Mouse (Mus musculus) kidney, embryonic 15.5 days (tissue): ENCODE measurements around the gene Ero1l. TPM values are rescaled to one million over a fixed set of nuclear protein-coding genes. Genes with fewer than 3 reads are reported as not detected.

ENCODE experiments used
- ATAC-seq: fragments of 200-750 bp; cut with Nextera tagmentation; replicated peaks from 2 replicates; pipeline ENCODE4 v1.8.0; 2017; ENCODE audit warnings: moderate TSS enrichment; ENCODE audit not compliant: low FRiP score
- H3K27ac ChIP-seq: fragments of 300-500 bp; sonication (generic); 2 replicates; pipeline ENCODE4 v1.5.1; 2015; ENCODE audit warnings: mild to moderate bottlenecking, inconsistent platforms
- H3K27me3 ChIP-seq: fragments of 300-500 bp; sonication (generic); 2 replicates; pipeline ENCODE4 v1.6.1; 2015; ENCODE audit warnings: inconsistent platforms
- H3K36me3 ChIP-seq: fragments of 300-500 bp; sonication (generic); 2 replicates; pipeline ENCODE4 v1.6.1; 2015; ENCODE audit warnings: inconsistent platforms
- H3K4me1 ChIP-seq: fragments of 300-500 bp; sonication (generic); 2 replicates; pipeline ENCODE4 v1.6.1; 2015; ENCODE audit warnings: inconsistent platforms
- H3K4me2 ChIP-seq: fragments of 300-500 bp; sonication (generic); 2 replicates; pipeline ENCODE4 v1.6.1; 2015; ENCODE audit warnings: moderate library complexity, mild to moderate bottlenecking, inconsistent platforms
- H3K4me3 ChIP-seq: fragments of 300-500 bp; sonication (generic); replicated peaks from 2 replicates; pipeline ENCODE4 v1.5.1; 2015; ENCODE audit warnings: mild to moderate bottlenecking, inconsistent platforms
- H3K9ac ChIP-seq: fragments of 300-500 bp; sonication (generic); 2 replicates; pipeline ENCODE4 v1.6.1; 2015; ENCODE audit warnings: mild to moderate bottlenecking, inconsistent platforms
- H3K9me3 ChIP-seq: fragments of 300-500 bp; sonication (generic); replicated peaks from 2 replicates; pipeline ENCODE4 v1.6.1; 2016; ENCODE audit warnings: inconsistent platforms
- WGBS: fragments of 180-500 bp; shearing (Covaris S2); methylation state at CpG from one replicate; pipeline ENCODE4 v1.1.7; 2015; ENCODE audit warnings: mixed read lengths; 5-methylcytosine and 5-hydroxymethylcytosine counted together
- polyA plus RNA-seq: library from polyadenylated mRNA; unstranded; fragments of >200 nt; fragmentation: Nextera tagmentation; extraction: Ambion mirVana; gene quantifications from 2 replicates; pipeline ENCODE4 v1.2.1, GENCODE M21; 2015

Ero1l gene
- polyA plus RNA-seq, 1 experiment from 2014 or later = 30.0 TPM

DNA sequence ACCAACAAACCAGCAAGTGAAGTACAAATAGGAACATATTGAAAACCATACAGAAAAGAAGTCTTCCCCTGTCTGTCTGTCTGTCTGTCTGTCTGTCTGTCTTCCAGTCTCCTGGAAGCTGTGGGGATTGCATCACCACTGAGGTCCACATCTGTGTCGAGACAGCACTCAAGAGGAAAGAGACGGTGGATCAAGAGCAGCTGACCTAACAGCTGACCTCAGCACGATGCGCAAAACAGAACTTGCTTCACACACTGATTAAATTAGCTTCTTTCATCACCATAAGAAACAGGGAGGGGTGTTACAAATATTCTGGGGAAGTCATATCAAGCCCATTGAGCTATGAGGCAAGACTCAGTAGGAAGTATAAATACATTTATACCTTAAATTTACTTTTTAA is 27.0 kb downstream of the Ero1l start:
- H3K27me3 ChIP-seq = no peaks in the 10 kb centered on the region
- 82% methylated on average over 4 of the region's 4 CpGs for WGBS
- no peak for ATAC-seq
- no peaks in the 10 kb centered on the region for H3K9me3 ChIP-seq
- H3K27ac ChIP-seq = no peak overlapping the region
- H3K4me3 ChIP-seq = no peak overlapping the region
- H3K36me3 ChIP-seq = peaks cover 29% of the 10 kb centered on the region
- no peaks in the 10 kb centered on the region for H3K4me1 ChIP-seq
- no peak overlapping the region for H3K4me2 ChIP-seq
- H3K9ac ChIP-seq = no peak overlapping the region

DNA sequence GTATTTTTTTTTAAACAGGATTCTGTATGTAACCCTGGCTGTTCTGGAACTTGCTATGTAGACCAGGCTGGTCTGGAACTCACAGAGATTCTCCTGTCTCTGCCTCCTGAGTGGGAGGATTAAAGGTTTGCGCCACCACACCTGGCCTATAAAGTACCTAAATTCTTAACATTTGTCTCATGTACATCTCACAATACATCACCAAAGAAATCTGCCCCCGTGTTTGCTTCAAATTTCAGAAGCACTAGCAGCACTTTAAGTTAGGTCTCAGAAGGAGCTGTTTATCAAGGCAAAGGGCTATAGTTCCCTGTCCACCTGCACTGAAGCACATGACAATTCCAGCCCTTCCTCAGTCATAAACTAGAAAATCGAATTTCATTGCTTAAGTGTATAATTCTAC is 36.5 kb downstream of the Ero1l start:
- no peak overlapping the region for H3K4me3 ChIP-seq
- ATAC-seq = no peak
- H3K27me3 ChIP-seq = no peaks in the 10 kb centered on the region
- H3K4me1 ChIP-seq = no peaks in the 10 kb centered on the region
- no peak overlapping the region for H3K9ac ChIP-seq
- H3K9me3 ChIP-seq = no peaks in the 10 kb centered on the region
- no peak overlapping the region for H3K4me2 ChIP-seq
- H3K27ac ChIP-seq = no peak overlapping the region
- 81% methylated on average over 3 of the region's 3 CpGs for WGBS
- H3K36me3 ChIP-seq = peaks cover 9% of the 10 kb centered on the region

DNA sequence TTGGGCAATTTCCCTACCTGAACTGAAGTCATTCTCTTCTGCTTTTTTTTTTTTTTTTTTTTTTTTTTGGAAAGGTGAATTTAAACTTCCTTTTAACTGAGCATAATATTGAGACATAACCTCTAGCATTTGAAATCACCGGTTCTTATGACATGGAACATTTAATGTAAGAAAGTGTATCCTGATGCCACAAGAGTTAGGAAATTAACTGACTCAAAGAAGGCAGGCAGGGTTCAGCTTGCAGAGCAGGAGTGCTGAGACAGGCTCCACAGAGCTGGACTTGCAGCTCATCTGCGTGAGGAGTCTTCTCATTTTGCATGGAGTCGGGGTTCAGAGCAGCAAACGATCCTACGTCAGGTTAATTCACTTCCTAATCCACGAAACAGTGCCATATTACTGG is 42.8 kb downstream of the Ero1l start:
- WGBS = 90% methylated on average over 6 of the region's 6 CpGs
- Histone ChIP-seq H3K9me3 (no peaks in the 10 kb centered on the region), H3K27me3 (no peaks in the 10 kb centered on the region), H3K9ac (no peak overlapping the region), H3K4me1 (no peaks in the 10 kb centered on the region), H3K4me3 (no peak overlapping the region), H3K36me3 (no peaks in the 10 kb centered on the region), H3K27ac (no peak overlapping the region), H3K4me2 (no peak overlapping the region)
- ATAC-seq = no peak

DNA sequence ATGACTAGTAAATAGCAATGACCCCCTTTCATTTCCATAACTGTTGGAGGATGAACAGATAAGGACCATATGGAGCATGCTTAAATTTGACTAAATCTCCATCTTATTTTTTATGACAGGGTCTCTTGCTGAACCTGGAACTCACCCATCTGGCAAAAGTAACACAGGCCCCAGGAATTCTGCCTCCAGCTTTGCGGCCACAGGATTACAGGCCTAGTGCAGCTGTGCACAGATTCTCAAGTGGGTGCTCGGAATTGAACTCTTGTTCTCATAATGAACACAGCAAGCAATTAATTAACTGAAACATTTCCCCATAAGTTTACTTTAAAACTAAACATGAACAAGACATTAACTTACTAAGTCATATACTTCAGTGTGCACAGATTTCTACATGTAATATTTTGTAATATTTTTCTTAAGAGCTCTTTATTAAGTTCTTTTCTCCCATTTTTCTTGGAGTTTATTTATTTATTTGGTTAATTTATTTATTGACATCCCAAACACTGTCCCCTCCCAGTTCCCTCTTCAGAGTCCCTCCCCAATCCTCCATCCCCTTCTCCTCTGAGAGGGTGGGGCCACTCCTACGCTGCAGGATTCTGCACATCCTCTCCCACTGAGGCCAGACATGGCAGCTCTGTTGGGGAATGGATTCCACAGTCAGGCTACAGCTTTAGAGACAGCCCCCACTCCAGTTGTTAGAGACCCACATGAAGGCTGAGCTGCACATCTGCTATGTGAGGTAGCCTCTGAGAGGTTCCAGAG is 54.6 kb downstream of the Ero1l start:
- ATAC-seq = no peak
- Histone ChIP-seq H3K27ac (no peak overlapping the region), H3K9me3 (no peaks in the 10 kb centered on the region; the same call in 1 of the 2 replicates), H3K27me3 (no peaks in the 10 kb centered on the region), H3K4me1 (no peaks in the 10 kb centered on the region), H3K4me3 (no peak overlapping the region), H3K36me3 (no peaks in the 10 kb centered on the region), H3K9ac (no peak overlapping the region), H3K4me2 (no peak overlapping the region)
- WGBS = 84% methylated on average over 3 of the region's 3 CpGs

DNA sequence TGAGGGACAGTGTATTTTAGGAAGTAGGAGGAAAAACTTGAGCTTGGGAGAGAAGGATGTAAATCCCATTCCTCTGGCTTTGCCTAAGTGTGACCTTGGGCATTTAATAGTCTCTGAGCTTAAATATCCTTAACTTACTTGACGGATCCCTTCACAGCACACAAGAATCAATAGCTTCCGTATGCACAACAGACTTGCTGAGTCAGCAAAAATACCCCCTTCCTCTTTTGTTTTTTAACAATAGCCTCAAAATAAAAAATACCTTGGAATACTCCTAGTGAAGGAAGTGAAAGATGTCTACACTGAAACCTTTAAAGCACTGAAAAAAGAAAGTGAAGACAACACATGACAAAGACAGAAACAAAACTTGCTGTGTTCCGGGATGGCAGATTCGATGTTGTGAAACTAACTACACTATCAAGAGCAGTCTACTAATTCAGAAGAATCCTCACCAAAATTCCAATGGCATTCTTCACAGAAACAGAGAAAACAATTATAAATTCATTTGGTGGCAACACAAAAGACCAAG is 67.0 kb downstream of the Ero1l start:
- Histone ChIP-seq H3K4me3 (no peak overlapping the region), H3K27me3 (no peaks in the 10 kb centered on the region), H3K4me1 (no peaks in the 10 kb centered on the region), H3K4me2 (no peak overlapping the region), H3K9me3 (no peaks in the 10 kb centered on the region), H3K36me3 (no peaks in the 10 kb centered on the region), H3K27ac (no peak overlapping the region), H3K9ac (no peak overlapping the region)
- ATAC-seq = no peak
- 92% methylated on average over 4 of the region's 4 CpGs for WGBS

DNA sequence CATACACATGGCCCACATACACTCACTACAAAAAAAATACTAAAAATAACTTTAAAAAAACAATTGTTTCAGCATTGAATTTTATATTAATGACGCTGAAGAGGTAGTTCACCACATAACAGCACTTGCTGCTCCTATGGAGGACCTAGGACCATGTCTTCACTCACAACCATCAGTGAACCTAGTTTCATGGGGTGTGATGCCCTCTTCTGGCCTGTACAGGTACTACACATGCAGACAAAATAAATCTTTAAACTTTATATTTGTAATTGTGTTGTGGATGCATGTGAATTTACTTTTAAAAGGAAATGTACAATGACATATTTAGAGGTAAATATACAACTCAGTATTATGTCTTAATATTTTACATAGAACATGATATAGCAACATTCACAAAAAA is 77.0 kb downstream of the Ero1l start:
- Histone ChIP-seq H3K9ac (no peak overlapping the region), H3K9me3 (no peaks in the 10 kb centered on the region), H3K27me3 (no peaks in the 10 kb centered on the region), H3K4me3 (no peak overlapping the region), H3K36me3 (no peaks in the 10 kb centered on the region), H3K4me2 (no peak overlapping the region), H3K27ac (no peak overlapping the region), H3K4me1 (no peaks in the 10 kb centered on the region)
- WGBS = 59% methylated on average over 1 of the region's 1 CpGs
- ATAC-seq = no peak

DNA sequence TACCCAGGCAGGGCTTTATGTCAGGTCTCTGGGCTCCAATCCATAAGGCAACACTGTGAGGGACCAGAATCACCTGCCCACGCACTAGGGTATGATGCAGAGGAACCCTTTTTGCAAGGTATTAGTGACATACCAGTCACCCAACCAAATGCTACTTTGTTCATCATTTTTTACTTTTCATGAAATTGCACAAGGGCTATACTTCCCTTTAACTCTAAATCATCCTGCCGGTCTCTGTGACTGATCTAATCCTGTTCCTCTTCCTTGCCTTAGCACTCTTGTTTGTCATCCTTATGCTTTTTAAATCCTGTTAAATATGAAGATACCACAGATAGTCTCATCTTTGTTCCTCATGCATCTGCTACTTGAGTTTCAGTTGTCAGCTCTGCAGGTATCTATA is 79.5 kb downstream of the Ero1l start:
- no peak overlapping the region for H3K27ac ChIP-seq
- H3K9ac ChIP-seq = no peak overlapping the region
- whole genome bisulfite sequencing = 66% methylated on average over 2 of the region's 2 CpGs
- no peaks in the 10 kb centered on the region for H3K36me3 ChIP-seq
- H3K4me1 ChIP-seq = no peaks in the 10 kb centered on the region
- H3K4me2 ChIP-seq = no peak overlapping the region
- no peak overlapping the region for H3K4me3 ChIP-seq
- H3K9me3 ChIP-seq = no peaks in the 10 kb centered on the region
- H3K27me3 ChIP-seq = no peaks in the 10 kb centered on the region
- ATAC-seq = no peak

Other genes with a start within 250 kb of the Ero1l start
- gene Gpr137c, start 99.1 kb downstream of the Ero1l start, polyA plus RNA-seq = 1.7 and 1.8 TPM in 2 replicates
- gene Txndc16, start 98.4 kb downstream of the Ero1l start, polyA plus RNA-seq = 13.4 and 13.8 TPM in 2 replicates
- 153 and 164 TPM in 2 replicates for gene Psmc6, start 11.0 kb upstream of the Ero1l start, polyA plus RNA-seq
- gene Styx, start 32.3 kb upstream of the Ero1l start, polyA plus RNA-seq = 57.0 and 69.9 TPM in 2 replicates
- 55.6 and 60.2 TPM in 2 replicates for gene Gnpnat1, start 86.1 kb upstream of the Ero1l start, polyA plus RNA-seq
- 168 and 181 TPM in 2 replicates for gene Fermt2, start 211.3 kb upstream of the Ero1l start, polyA plus RNA-seq